Mouse (Mus musculus) heart, embryonic 16.5 days (tissue): ENCODE results near the gene Ercc8. TPM values are rescaled to one million over a fixed set of nuclear protein-coding genes. Genes with fewer than 3 reads are reported as not detected.

Source experiments
- ATAC-seq: fragments of 200-750 bp; cut with Nextera tagmentation; replicated peaks from 2 replicates; pipeline ENCODE4 v1.8.0; 2017; ENCODE audit warnings: moderate number of reproducible peaks; ENCODE audit not compliant: insufficient read depth, low FRiP score; ENCODE audit errors: extremely low read depth
- H3K27ac ChIP-seq: fragments of 300-500 bp; sonication (generic); 2 replicates; pipeline ENCODE4 v1.5.1; 2014; ENCODE audit warnings: mild to moderate bottlenecking, low read length, control low read depth, moderate library complexity
- H3K27me3 ChIP-seq: fragments of 300-500 bp; sonication (generic); 2 replicates; pipeline ENCODE4 v1.6.1; 2014; ENCODE audit warnings: low read length, mixed read lengths; ENCODE audit not compliant: control insufficient read depth, insufficient read depth
- H3K36me3 ChIP-seq: fragments of 300-500 bp; sonication (generic); 2 replicates; pipeline ENCODE4 v1.6.1; 2014; ENCODE audit not compliant: control insufficient read depth, insufficient read depth
- H3K4me1 ChIP-seq: fragments of 300-500 bp; sonication (generic); 2 replicates; pipeline ENCODE4 v1.6.1; 2014; ENCODE audit warnings: low read length, mixed read lengths; ENCODE audit not compliant: control insufficient read depth, insufficient read depth
- H3K4me2 ChIP-seq: fragments of 300-500 bp; sonication (generic); 2 replicates; pipeline ENCODE4 v1.6.1; 2014; ENCODE audit warnings: low read depth, mild to moderate bottlenecking, control low read depth, low read length
- H3K4me3 ChIP-seq: fragments of 300-500 bp; sonication (generic); 2 replicates; pipeline ENCODE4 v1.5.1; 2014; ENCODE audit warnings: mild to moderate bottlenecking, control low read depth, low read length
- H3K9ac ChIP-seq: fragments of 300-500 bp; sonication (generic); 2 replicates; pipeline ENCODE4 v1.6.1; 2014; ENCODE audit warnings: low read length, control low read depth
- H3K9me3 ChIP-seq: fragments of 300-500 bp; sonication (generic); replicated peaks from 2 replicates; pipeline ENCODE4 v1.6.1; 2016; ENCODE audit warnings: low read length; ENCODE audit not compliant: control insufficient read depth
- WGBS: fragments of 180-500 bp; shearing (Covaris S2); extraction: QIAGEN DNeasy Blood & Tissue Kit; methylation state at CpG from one replicate; pipeline ENCODE4 v1.1.7; 2014; 5-methylcytosine and 5-hydroxymethylcytosine counted together
- polyA plus RNA-seq: library from polyadenylated mRNA; unstranded; fragments of >200 nt; fragmentation: Nextera tagmentation; extraction: Ambion mirVana; gene quantifications from 2 replicates; pipeline ENCODE4 v1.2.1, GENCODE M21; 2015

Gene Ercc8
- polyA plus RNA-seq = 11.6 and 13.1 TPM in 2 replicates

GRCm38 (mm10) chr13:108158465-108159240 is at the start of gene Ercc8, which contains the start of gene Ndufaf2:
Gene Ercc8 (plus strand): TSS chr13:108158731.
Gene Ndufaf2 (minus strand): TSS chr13:108158623.
- H3K9me3 ChIP-seq = no peaks in the 10 kb centered on the region
- H3K4me2 ChIP-seq = peak within 1 kb of the TSS; percentile 85
- no peak within 1 kb of the TSS; the same call in 1 of the 2 replicates for H3K27ac ChIP-seq
- no peaks in the 10 kb centered on the region for H3K36me3 ChIP-seq
- H3K9ac ChIP-seq = peak within 1 kb of the TSS; percentile 82
- WGBS = under 1% methylated on average over 47 of the region's 47 CpGs
- ATAC-seq = peak; percentile 98
- peaks cover 11% of the 10 kb centered on the region for H3K4me1 ChIP-seq
- no peaks in the 10 kb centered on the region for H3K27me3 ChIP-seq
- H3K4me3 ChIP-seq = peak within 1 kb of the TSS; percentile 97

DNA sequence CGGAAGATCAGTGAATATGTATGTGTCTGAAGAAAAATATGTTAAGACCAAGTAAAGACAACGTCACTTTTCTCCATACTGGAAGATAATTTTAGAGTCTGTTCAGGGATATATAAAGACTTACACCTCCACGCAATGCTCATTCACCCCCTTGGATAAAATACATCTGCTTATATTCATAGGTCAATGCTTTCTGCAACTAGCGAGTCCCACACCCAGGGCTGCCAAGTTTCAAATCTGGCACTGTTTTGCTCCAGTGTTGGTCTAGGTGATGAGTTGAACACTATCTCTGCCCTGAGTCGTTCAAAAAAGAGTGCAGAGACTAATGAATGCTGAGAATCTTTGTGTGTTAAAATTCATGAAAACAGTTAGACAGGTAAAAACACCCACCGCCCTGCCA is 47.6 kb upstream of the Ercc8 start:
- ATAC-seq = no peak
- Histone ChIP-seq H3K4me2 (no peak overlapping the region), H3K27ac (no peak overlapping the region), H3K9me3 (no peaks in the 10 kb centered on the region), H3K9ac (no peak overlapping the region), H3K27me3 (no peaks in the 10 kb centered on the region), H3K36me3 (no peaks in the 10 kb centered on the region), H3K4me3 (no peak overlapping the region), H3K4me1 (no peaks in the 10 kb centered on the region)
- WGBS = 79% methylated on average over 6 of the region's 6 CpGs

GRCm38 (mm10) chr13:108113536-108113935 is 45.0 kb upstream of the Ercc8 start:
- Histone ChIP-seq H3K4me1 (peaks cover 12% of the 10 kb centered on the region), H3K36me3 (no peaks in the 10 kb centered on the region), H3K4me3 (no peak overlapping the region), H3K27me3 (no peaks in the 10 kb centered on the region), H3K4me2 (no peak overlapping the region), H3K27ac (no peak overlapping the region), H3K9ac (no peak overlapping the region), H3K9me3 (no peaks in the 10 kb centered on the region)
- 92% methylated on average over 5 of the region's 5 CpGs for WGBS
- no peak for ATAC-seq

DNA sequence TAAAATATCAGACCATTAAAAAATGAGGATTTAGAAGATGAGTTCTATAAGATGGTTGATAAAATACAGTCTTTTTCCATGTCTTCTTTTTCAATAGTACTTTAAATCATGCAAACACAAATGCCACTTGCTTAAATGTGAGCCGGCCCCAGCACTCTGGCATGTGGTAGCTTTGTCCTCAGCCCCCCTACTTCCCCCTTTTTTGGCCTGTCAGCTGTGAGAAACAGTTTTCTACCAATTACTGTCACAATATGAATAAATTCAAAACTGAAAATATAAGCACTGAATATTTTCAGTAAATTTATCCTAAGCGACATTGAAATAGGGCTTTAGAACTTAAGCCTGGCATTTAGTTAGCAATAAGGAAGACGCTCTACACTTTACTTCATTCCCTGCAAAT is 44.3 kb upstream of the Ercc8 start:
- WGBS = 83% methylated on average over 3 of the region's 3 CpGs
- H3K27me3 ChIP-seq = no peaks in the 10 kb centered on the region

GRCm38 (mm10) chr13:108117654-108118053 is 40.9 kb upstream of the Ercc8 start:
- peaks cover 17% of the 10 kb centered on the region for H3K4me1 ChIP-seq
- no peak overlapping the region for H3K9ac ChIP-seq
- H3K27ac ChIP-seq = no peak overlapping the region
- no peaks in the 10 kb centered on the region for H3K27me3 ChIP-seq
- no peak overlapping the region for H3K4me3 ChIP-seq
- no peaks in the 10 kb centered on the region for H3K36me3 ChIP-seq
- no peak for ATAC-seq
- H3K4me2 ChIP-seq = no peak overlapping the region
- no peaks in the 10 kb centered on the region for H3K9me3 ChIP-seq

More for the DNA sequence above, 44.3 kb upstream of the Ercc8 start:
- Histone ChIP-seq H3K36me3 (no peaks in the 10 kb centered on the region), H3K4me1 (peaks cover 12% of the 10 kb centered on the region), H3K27ac (no peak overlapping the region), H3K4me2 (no peak overlapping the region), H3K9me3 (no peaks in the 10 kb centered on the region), H3K9ac (no peak overlapping the region), H3K4me3 (no peak overlapping the region)
- ATAC-seq = no peak

GRCm38 (mm10) chr13:108118188-108118587 is 40.3 kb upstream of the Ercc8 start:
- 44% methylated on average over 1 of the region's 1 CpGs for WGBS
- no peak for ATAC-seq
- no peak overlapping the region for H3K4me3 ChIP-seq
- no peaks in the 10 kb centered on the region for H3K36me3 ChIP-seq
- H3K27ac ChIP-seq = no peak overlapping the region
- H3K4me1 ChIP-seq = peaks cover 17% of the 10 kb centered on the region
- H3K9ac ChIP-seq = no peak overlapping the region
- H3K9me3 ChIP-seq = no peaks in the 10 kb centered on the region
- no peak overlapping the region for H3K4me2 ChIP-seq
- no peaks in the 10 kb centered on the region for H3K27me3 ChIP-seq

DNA sequence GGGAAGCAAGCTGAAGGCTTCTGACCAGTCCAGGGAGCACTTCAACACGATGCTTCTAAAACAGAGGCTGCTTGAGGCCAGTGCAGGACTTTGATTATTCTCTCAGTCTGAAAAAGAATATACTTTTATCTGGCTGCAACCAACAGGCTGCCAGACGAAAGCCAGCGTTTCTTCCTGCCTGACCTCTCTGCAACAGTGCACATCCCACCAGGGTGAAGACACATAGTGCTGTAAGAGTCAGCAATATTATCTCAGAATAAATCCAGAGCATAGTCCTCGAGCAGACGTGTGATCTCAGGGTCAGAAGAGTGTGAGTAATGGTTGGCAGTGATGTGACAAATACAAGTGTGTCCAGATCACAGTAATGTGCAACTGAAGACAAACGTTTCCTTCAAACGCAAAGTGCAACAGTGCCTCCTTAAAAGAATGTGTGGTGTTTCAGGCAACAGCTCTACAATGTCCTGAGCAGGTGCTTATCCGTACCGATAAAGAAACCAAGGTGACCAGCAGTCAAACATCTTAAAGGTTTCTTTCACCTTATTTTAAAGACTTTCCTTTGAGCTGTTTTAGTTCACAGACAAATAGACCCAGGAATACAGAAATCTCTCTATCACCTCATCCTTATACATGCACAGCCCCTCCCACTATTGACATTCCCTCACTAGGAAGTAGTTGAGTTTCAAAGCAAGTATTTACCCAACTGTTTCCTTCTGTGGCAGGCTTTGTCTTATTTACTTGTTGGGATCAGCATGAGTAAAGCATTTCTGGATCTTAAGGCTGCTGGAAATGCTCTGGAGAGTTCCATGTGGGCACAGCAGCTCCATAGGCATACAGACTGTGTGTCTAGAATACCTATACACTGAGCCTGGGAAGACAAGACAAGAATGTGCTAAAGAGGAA is 38.9 kb upstream of the Ercc8 start:
- no peak overlapping the region for H3K4me3 ChIP-seq
- no peak overlapping the region for H3K9ac ChIP-seq
- no peaks in the 10 kb centered on the region for H3K9me3 ChIP-seq
- H3K36me3 ChIP-seq = no peaks in the 10 kb centered on the region
- peaks cover 17% of the 10 kb centered on the region for H3K4me1 ChIP-seq
- H3K4me2 ChIP-seq = no peak overlapping the region
- no peaks in the 10 kb centered on the region for H3K27me3 ChIP-seq
- no peak overlapping the region for H3K27ac ChIP-seq
- 32% methylated on average over 9 of the region's 9 CpGs for WGBS
- no peak for ATAC-seq

DNA sequence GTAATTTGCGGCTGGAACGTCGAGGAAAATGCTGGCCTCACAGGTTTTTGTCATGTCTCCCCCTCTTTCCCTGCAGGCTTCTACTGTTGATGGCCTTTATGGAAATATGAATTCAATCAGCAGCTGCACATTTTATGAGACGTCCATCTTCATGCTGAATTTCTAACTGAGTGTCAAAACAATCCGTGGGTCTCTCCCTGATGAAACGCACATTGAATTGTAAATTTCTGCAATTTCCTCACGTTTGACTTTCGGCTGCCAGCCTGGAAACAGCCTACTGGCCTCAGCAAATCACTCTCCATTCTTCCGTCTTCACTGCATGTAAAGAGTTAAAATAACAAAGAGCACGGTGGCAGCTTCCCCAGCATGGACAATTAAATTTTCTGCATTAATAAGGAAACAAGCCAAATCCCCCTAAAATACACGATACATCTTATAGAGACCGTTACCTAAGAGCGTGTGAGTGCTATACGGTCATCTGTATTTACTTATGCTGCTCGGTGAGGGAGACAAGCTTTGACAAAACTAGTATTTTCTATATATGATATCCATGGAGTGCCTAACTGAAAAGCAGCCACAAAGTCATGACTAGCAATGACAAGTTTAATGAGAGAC is 35.3 kb upstream of the Ercc8 start:
- 77% methylated on average over 15 of the region's 15 CpGs for WGBS
- no peaks in the 10 kb centered on the region for H3K27me3 ChIP-seq
- H3K4me2 ChIP-seq = no peak overlapping the region
- H3K36me3 ChIP-seq = no peaks in the 10 kb centered on the region
- no peak overlapping the region for H3K9ac ChIP-seq
- 0 out of 2 replicates have a peak, but pooled peaks cover 4% of the 10 kb centered on the region for H3K4me1 ChIP-seq
- H3K4me3 ChIP-seq = no peak overlapping the region
- H3K9me3 ChIP-seq = no peaks in the 10 kb centered on the region
- no peak for ATAC-seq
- no peak overlapping the region for H3K27ac ChIP-seq
